Mouse (Mus musculus) heart, adult 2 months (tissue): ENCODE data around the gene Rorc.

ENCODE experiments used
- CTCF ChIP-seq: fragments of 200-600 bp; IDR thresholded peaks from 2 replicates; pipeline ENCODE4 v1.8.1; 2022; ENCODE audit warnings: antibody characterized with exemption, mild to moderate bottlenecking, moderate library complexity
- POLR2A ChIP-seq: fragments of 200-500 bp; IDR thresholded peaks from 2 replicates; pipeline ENCODE4 v1.6.1; 2011; ENCODE audit warnings: mild to moderate bottlenecking, low read depth, low read length, control low read depth; ENCODE audit not compliant: insufficient read depth

DNA sequence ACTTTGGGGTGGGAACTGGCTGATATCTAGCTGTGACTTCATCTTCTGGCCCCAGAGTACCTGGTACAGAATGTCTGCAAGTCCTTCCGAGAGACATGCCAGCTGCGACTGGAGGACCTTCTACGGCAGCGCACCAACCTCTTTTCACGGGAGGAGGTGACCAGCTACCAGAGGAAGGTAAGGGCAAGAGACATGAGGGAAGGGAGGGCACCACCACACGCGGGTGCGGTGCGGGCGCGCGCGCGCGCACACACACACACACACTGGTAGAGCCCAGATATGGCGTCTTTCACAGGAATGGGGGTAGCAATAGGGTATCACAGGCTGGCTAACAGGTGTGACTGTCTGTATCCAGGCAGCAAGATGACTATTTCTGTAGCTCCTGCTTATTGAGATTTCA lies 16.8 kb downstream of the Rorc start:
- TF ChIP-seq POLR2A (no peak), CTCF (no peak)
